In genomic region chr2:32084111-32084871, GRCm38 (mm10) we compare ENCODE assay signal across 8 mouse cellular contexts. TPM values are rescaled to one million over a fixed set of nuclear protein-coding genes. Genes with fewer than 3 reads are reported as not detected.
DNase-seq lines count a peak whose midpoint lies in the region; ATAC-seq and TF ChIP-seq lines count a peak whose summit lies in the region.

Fam78a (minus strand) TSS chr2:32084857.

- H3K4me2 ChIP-seq in lung, embryonic 14.5 days: peak within 1 kb of the TSS; percentile 99
- H3K4me2 ChIP-seq in intestine, embryonic 16.5 days (ENCODE audit: low read depth, low read length): peak within 1 kb of the TSS; percentile 97
- H3K4me2 ChIP-seq in midbrain, embryonic 11.5 days: peak within 1 kb of the TSS; percentile 98

- TF ChIP-seq CTCF in lung, embryonic 14.5 days (IDR thresholded peaks at IDR 0.05; ENCODE audit: low read depth): no peak

- H3K9ac ChIP-seq in lung, embryonic 14.5 days: peak within 1 kb of the TSS; percentile 57
- peak within 1 kb of the TSS; percentile 71 for H3K9ac ChIP-seq in intestine, embryonic 16.5 days (ENCODE audit: low read depth, low read length)
- peak within 1 kb of the TSS; percentile 57 for H3K9ac ChIP-seq in midbrain, embryonic 11.5 days (ENCODE audit: low read length)

- peak; percentile 79 for ATAC-seq in lung, embryonic 14.5 days (ENCODE audit: insufficient read depth)
- ATAC-seq in intestine, embryonic 16.5 days: peak; percentile 31
- peak; percentile 67 for ATAC-seq in midbrain, embryonic 11.5 days (ENCODE audit: low FRiP score)

- 1% methylated on average over 58 of the region's 68 CpGs for WGBS in lung, embryonic 14.5 days
- WGBS in intestine, embryonic 16.5 days: under 1% methylated on average over 68 of the region's 68 CpGs
- WGBS in midbrain, embryonic 11.5 days: under 1% methylated on average over 67 of the region's 68 CpGs

- H3K4me3 ChIP-seq in lung, embryonic 14.5 days (ENCODE audit: low read depth, low read length): peak within 1 kb of the TSS; percentile 60
- peak within 1 kb of the TSS; percentile 68 for H3K4me3 ChIP-seq in intestine, embryonic 16.5 days (ENCODE audit: low read length)
- H3K4me3 ChIP-seq in midbrain, embryonic 11.5 days (ENCODE audit: low read depth, low read length): peak within 1 kb of the TSS; percentile 60

- 0 out of 2 replicates have a peak, but pooled peaks cover 3% of the 10 kb centered on the region for H3K4me1 ChIP-seq in lung, embryonic 14.5 days (ENCODE audit: insufficient read depth)
- H3K4me1 ChIP-seq in intestine, embryonic 16.5 days (ENCODE audit: control insufficient read depth, insufficient read depth, low read length): peaks cover 7% of the 10 kb centered on the region; the same call in 1 of the 2 replicates
- H3K4me1 ChIP-seq in midbrain, embryonic 11.5 days (ENCODE audit: control insufficient read depth, insufficient read depth, low read length): peaks cover 18% of the 10 kb centered on the region

- H3K27ac ChIP-seq in lung, embryonic 14.5 days (ENCODE audit: low read depth): peak within 1 kb of the TSS; percentile 24; the same call in 1 of the 2 replicates
- no peak within 1 kb of the TSS for H3K27ac ChIP-seq in intestine, embryonic 16.5 days (ENCODE audit: low read length)
- H3K27ac ChIP-seq in midbrain, embryonic 11.5 days (ENCODE audit: low read depth, low read length): no peak within 1 kb of the TSS

- peaks cover 57% of the 10 kb centered on the region for H3K27me3 ChIP-seq in lung, embryonic 14.5 days (ENCODE audit: insufficient read depth, low read length)
- H3K27me3 ChIP-seq in intestine, embryonic 16.5 days (replicated peaks; ENCODE audit: control insufficient read depth, insufficient read depth, low read length): peaks cover 27% of the 10 kb centered on the region
- H3K27me3 ChIP-seq in midbrain, embryonic 11.5 days (ENCODE audit: control insufficient read depth, insufficient read depth, low read length): peaks cover 60% of the 10 kb centered on the region

- H3K36me3 ChIP-seq in lung, embryonic 14.5 days (ENCODE audit: insufficient read depth): no peaks in the 10 kb centered on the region
- H3K36me3 ChIP-seq in intestine, embryonic 16.5 days (ENCODE audit: control insufficient read depth, insufficient read depth, low read length): no peaks in the 10 kb centered on the region
- H3K36me3 ChIP-seq in midbrain, embryonic 11.5 days (ENCODE audit: control insufficient read depth, insufficient read depth, low read length): no peaks in the 10 kb centered on the region

- peak; percentile 67 for DNase-seq in lung, embryonic 14.5 days
- DNase-seq in lung, postnatal 14 days: no peak
- DNase-seq in embryo, embryonic 10 days (ENCODE audit: low spot score): peak; percentile 67
- DNase-seq in gastrocnemius, postnatal 4 days (ENCODE audit: low spot score in 2 of 2): peak in 1 of 2 experiments; percentile 46
- DNase-seq in midbrain, embryonic 11.5 days (ENCODE audit: low spot score, missing footprints): peak; percentile 94
- peak; percentile 74 to 77 for DNase-seq in spleen, postnatal 10 days (ENCODE audit: low spot score in 2 of 2)
- no peak for DNase-seq in layer of hippocampus, adult 8-10 months (ENCODE audit: low spot score in 2 of 2)

- no peaks in the 10 kb centered on the region for H3K9me3 ChIP-seq in lung, embryonic 14.5 days (ENCODE audit: low read depth, low read length)
- H3K9me3 ChIP-seq in intestine, embryonic 16.5 days (ENCODE audit: control insufficient read depth, low read length): no peaks in the 10 kb centered on the region
- H3K9me3 ChIP-seq in midbrain, embryonic 11.5 days (ENCODE audit: control insufficient read depth, low read length): no peaks in the 10 kb centered on the region

RNA-seq across cellular contexts. Expression of gene Fam78a, which starts in this region (rescaled TPM):
- polyA plus RNA-seq in lung, embryonic 14.5 days (2014; fragmentation: Nextera tagmentation; extraction: Ambion mirVana): 4.5 and 4.9 TPM in 2 replicates
- total RNA-seq in gastrocnemius, postnatal 4 days (2021): 10 to 100 TPM; 28.7 to 30.0 TPM
- polyA plus RNA-seq in intestine, embryonic 16.5 days (2015; fragmentation: Nextera tagmentation; extraction: Ambion mirVana): 2.1 and 2.2 TPM in 2 replicates
- 0.60 and 1.3 TPM in 2 replicates for polyA plus RNA-seq in midbrain, embryonic 11.5 days (2014; fragmentation: Nextera tagmentation; extraction: Ambion mirVana)
- 1 to 10 TPM; 4.3 to 6.2 (median 5.3) TPM for total RNA-seq in layer of hippocampus, adult 8-10 months (2022)

Comparison
In these comparisons a context has a peak if more than half of its experiments do, and no peak if none do; other contexts are left out.
1. RNA of gene Fam78a (total RNA-seq): 28.7 to 30.0 TPM in gastrocnemius, postnatal 4 days; 4.3 to 6.2 TPM in layer of hippocampus, adult 8-10 months; every median in the first group is over 4 times any median in the second.
2. DNase-seq: peak in lung, embryonic 14.5 days (single experiment), embryo, embryonic 10 days (single experiment), midbrain, embryonic 11.5 days (single experiment) and spleen, postnatal 10 days (2 of 2); none in lung, postnatal 14 days (single experiment) and layer of hippocampus, adult 8-10 months (0 of 2).
3. Peak in every context shown above with its lines, with median percentiles within 50 percentile points of each other: ATAC-seq, H3K4me2 ChIP-seq, H3K4me3 ChIP-seq and H3K9ac ChIP-seq.